Mouse (Mus musculus) midbrain, postnatal 0 days (tissue): ENCODE data around the gene Olfr1023. TPM values are rescaled to one million over a fixed set of nuclear protein-coding genes. Genes with fewer than 3 reads are reported as not detected.

ENCODE experiments used
- ATAC-seq: fragments of 200-750 bp; cut with Nextera tagmentation; 2 replicates; pipeline ENCODE4 v1.8.0; 2017; ENCODE audit warnings: moderate number of reproducible peaks, mild to moderate bottlenecking, moderate TSS enrichment, moderate library complexity; ENCODE audit not compliant: low FRiP score
- DNase-seq: peaks from one replicate; pipeline ENCODE4 v3.0.0-alpha.2; 2015; ENCODE audit warnings: low spot score
- H3K27ac ChIP-seq: fragments of 300-500 bp; sonication (generic); 2 replicates; pipeline ENCODE4 v1.5.1; 2014; ENCODE audit warnings: low read depth, mild to moderate bottlenecking, low read length, mixed read lengths
- H3K27me3 ChIP-seq: fragments of 300-500 bp; sonication (generic); 2 replicates; pipeline ENCODE4 v1.6.1; 2014; ENCODE audit warnings: low read length, control low read depth, mixed read lengths; ENCODE audit not compliant: insufficient read depth
- H3K36me3 ChIP-seq: fragments of 300-500 bp; sonication (generic); 2 replicates; pipeline ENCODE4 v1.6.1; 2014; ENCODE audit warnings: low read length, control low read depth, mixed read lengths; ENCODE audit not compliant: insufficient read depth
- H3K4me1 ChIP-seq: fragments of 300-500 bp; sonication (generic); 2 replicates; pipeline ENCODE4 v1.6.1; 2014; ENCODE audit warnings: mild to moderate bottlenecking, control low read depth, antibody characterized with exemption, low read length, mixed read lengths; ENCODE audit not compliant: insufficient read depth
- H3K4me2 ChIP-seq: fragments of 300-500 bp; sonication (generic); 2 replicates; pipeline ENCODE4 v1.6.1; 2014; ENCODE audit warnings: low read depth, mild to moderate bottlenecking, low read length, mixed read lengths; ENCODE audit not compliant: poor library complexity, severe bottlenecking
- H3K4me3 ChIP-seq: fragments of 300-500 bp; sonication (generic); 2 replicates; pipeline ENCODE4 v1.5.1; 2014; ENCODE audit warnings: low read depth, mild to moderate bottlenecking, low read length, moderate library complexity
- H3K9ac ChIP-seq: fragments of 300-500 bp; sonication (generic); replicated peaks from 2 replicates; pipeline ENCODE4 v1.6.1; 2014; ENCODE audit warnings: mild to moderate bottlenecking, low read length, moderate library complexity, mixed read lengths; ENCODE audit not compliant: poor library complexity, severe bottlenecking
- H3K9me3 ChIP-seq: fragments of 300-500 bp; sonication (generic); 2 replicates; pipeline ENCODE4 v1.6.1; 2016; ENCODE audit warnings: low read length, control low read depth
- CTCF ChIP-seq: IDR thresholded peaks from 2 replicates; pipeline ENCODE4 v1.5.1; 2016; ENCODE audit warnings: antibody characterized with exemption, mild to moderate bottlenecking
- WGBS: fragments of 180-500 bp; shearing (Covaris S2); extraction: QIAGEN DNeasy Blood & Tissue Kit; methylation state at CpG from one replicate; pipeline ENCODE4 v1.1.7; 2014; 5-methylcytosine and 5-hydroxymethylcytosine counted together
- polyA plus RNA-seq: library from polyadenylated mRNA; unstranded; fragments of >200 nt; fragmentation: Nextera tagmentation; extraction: Ambion mirVana; gene quantifications from 2 replicates; pipeline ENCODE4 v1.2.1, GENCODE M21; 2015
- total RNA-seq: library from RNA; depleted of rRNA; stranded (reverse); fragments of >200 nt; gene quantifications from 2 replicates; pipeline ENCODE4 v1.2.3, GENCODE M21; 2014; rRNA removed

The Olfr1023 gene
- total RNA-seq (0.05 TPM in 1 of 2 replicates, not detected in the other), polyA plus RNA-seq (not detected in 2 replicates)

GRCm38 (mm10) chr2:85885340-85885739, at the start of gene Olfr1023:
Gene Olfr1023 (plus strand): TSS chr2:85885640.
- Histone ChIP-seq H3K9ac (no peak within 1 kb of the TSS), H3K4me3 (no peak within 1 kb of the TSS), H3K27ac (no peak within 1 kb of the TSS), H3K36me3 (no peaks in the 10 kb centered on the region), H3K27me3 (no peaks in the 10 kb centered on the region), H3K9me3 (no peaks in the 10 kb centered on the region), H3K4me2 (no peak within 1 kb of the TSS), H3K4me1 (no peaks in the 10 kb centered on the region)
- DNase-seq (no peak), ATAC-seq (no peak)
- 62% methylated on average over 2 of the region's 2 CpGs for WGBS
- no peak for TF ChIP-seq CTCF

- ATAC-seq (no peak), DNase-seq (no peak)
- Histone ChIP-seq H3K4me1 (no peaks in the 10 kb centered on the region), H3K27ac (no peak within 1 kb of the TSS), H3K27me3 (no peaks in the 10 kb centered on the region), H3K9ac (no peak within 1 kb of the TSS), H3K36me3 (no peaks in the 10 kb centered on the region), H3K9me3 (no peaks in the 10 kb centered on the region), H3K4me2 (no peak within 1 kb of the TSS), H3K4me3 (no peak within 1 kb of the TSS)
- no peak for TF ChIP-seq CTCF
Measured at GRCm38 (mm10) chr2:85845383-85845782, 40.1 kb upstream of the Olfr1023 start, which contains the start of gene Olfr1019. Gene Olfr1019 (minus strand): TSS chr2:85845483.

GRCm38 (mm10) chr2:85846730-85847129, 38.7 kb upstream of the Olfr1023 start, which contains the start of gene Olfr1020:
Gene Olfr1020 (plus strand): TSS chr2:85847030.
- Histone ChIP-seq H3K9ac (no peak within 1 kb of the TSS), H3K36me3 (no peaks in the 10 kb centered on the region), H3K27me3 (no peaks in the 10 kb centered on the region), H3K27ac (no peak within 1 kb of the TSS), H3K9me3 (no peaks in the 10 kb centered on the region), H3K4me2 (no peak within 1 kb of the TSS), H3K4me1 (no peaks in the 10 kb centered on the region), H3K4me3 (no peak within 1 kb of the TSS)
- no peak for DNase-seq
- TF ChIP-seq CTCF = no peak
- no peak for ATAC-seq
- 78% methylated on average over 1 of the region's 1 CpGs for WGBS

- DNase-seq (no peak), ATAC-seq (no peak)
- no peak within 1 kb of the TSS for H3K4me2 ChIP-seq
- TF ChIP-seq CTCF = no peak
- no peak within 1 kb of the TSS for H3K9ac ChIP-seq
- H3K9me3 ChIP-seq = no peaks in the 10 kb centered on the region
- no peaks in the 10 kb centered on the region for H3K27me3 ChIP-seq
- H3K27ac ChIP-seq = no peak within 1 kb of the TSS
- H3K4me3 ChIP-seq = no peak within 1 kb of the TSS
- WGBS = 74% methylated on average over 2 of the region's 2 CpGs
- no peaks in the 10 kb centered on the region for H3K4me1 ChIP-seq
- no peaks in the 10 kb centered on the region for H3K36me3 ChIP-seq
Measured at GRCm38 (mm10) chr2:85868294-85868693, 17.1 kb upstream of the Olfr1023 start, which contains the start of gene Olfr1022. Gene Olfr1022 (plus strand): TSS chr2:85868594.

GRCm38 (mm10) chr2:85904952-85905351, 19.5 kb downstream of the Olfr1023 start, which contains the start of gene Olfr1024:
Gene Olfr1024 (minus strand): TSS chr2:85905052.
- DNase-seq = no peak
- no peak for ATAC-seq

GRCm38 (mm10) chr2:85913197-85913596, 27.8 kb downstream of the Olfr1023 start:
- no peak for DNase-seq
- no peaks in the 10 kb centered on the region for H3K4me1 ChIP-seq
- no peak overlapping the region for H3K27ac ChIP-seq
- no peaks in the 10 kb centered on the region for H3K36me3 ChIP-seq
- no peak overlapping the region for H3K9ac ChIP-seq
- no peak overlapping the region for H3K4me3 ChIP-seq
- H3K27me3 ChIP-seq = no peaks in the 10 kb centered on the region
- H3K9me3 ChIP-seq = no peaks in the 10 kb centered on the region
- H3K4me2 ChIP-seq = no peak overlapping the region
- TF ChIP-seq CTCF = no peak
- ATAC-seq = no peak

More at GRCm38 (mm10) chr2:85904952-85905351, 19.5 kb downstream of the Olfr1023 start, which contains the start of gene Olfr1024:
- Histone ChIP-seq H3K4me3 (no peak within 1 kb of the TSS), H3K4me2 (no peak within 1 kb of the TSS), H3K9ac (no peak within 1 kb of the TSS), H3K36me3 (no peaks in the 10 kb centered on the region), H3K4me1 (no peaks in the 10 kb centered on the region), H3K27me3 (no peaks in the 10 kb centered on the region), H3K27ac (no peak within 1 kb of the TSS), H3K9me3 (peaks cover 1% of the 10 kb centered on the region; the same call in 1 of the 2 replicates)
- no peak for TF ChIP-seq CTCF
- WGBS = 91% methylated on average over 3 of the region's 3 CpGs
